Mouse (Mus musculus) liver, adult 2 months (tissue): Measurements from ENCODE around the gene Zc3hc1.

Source experiments
- CTCF ChIP-seq: fragments of 200-500 bp; IDR thresholded peaks from 2 replicates; pipeline ENCODE4 v1.5.1; 2011; ENCODE audit warnings: low read depth, low read length, control low read depth
- POLR2A ChIP-seq: fragments of 200-500 bp; IDR thresholded peaks from 2 replicates; pipeline ENCODE4 v1.6.1; 2011; ENCODE audit warnings: low read length, control low read depth; ENCODE audit not compliant: insufficient read depth; ENCODE audit errors: extremely low read depth

DNA sequence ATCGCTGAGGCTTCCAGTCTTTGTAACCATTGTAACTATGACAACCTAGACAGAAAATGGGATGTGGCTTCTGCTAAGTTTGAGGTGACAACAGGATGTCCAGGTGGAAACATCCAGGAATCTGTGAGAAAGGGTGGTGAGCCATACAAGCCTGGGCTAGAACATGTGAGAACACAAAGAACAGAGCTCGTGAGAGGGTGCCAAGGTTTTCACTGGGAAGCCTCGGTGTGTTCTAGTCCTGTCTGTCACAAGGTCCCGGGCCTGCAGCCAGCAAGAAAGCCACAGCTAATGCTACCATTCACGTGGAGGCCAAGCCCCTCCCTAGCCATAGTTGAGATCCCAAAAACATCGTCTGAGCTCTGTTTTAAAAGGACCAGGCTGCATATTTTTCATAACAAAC is 44.1 kb downstream of the Zc3hc1 start:
- TF ChIP-seq POLR2A, result no peak
- no peak for TF ChIP-seq CTCF
